Mouse (Mus musculus) layer of hippocampus, adult 9-10 months (tissue): ENCODE results near the gene Gm45837.

Experiments
- DNase-seq: peaks from one replicate; pipeline ENCODE4 v3.0.0; 2022; ENCODE audit warnings: low spot score

Gm45837 gene

DNA sequence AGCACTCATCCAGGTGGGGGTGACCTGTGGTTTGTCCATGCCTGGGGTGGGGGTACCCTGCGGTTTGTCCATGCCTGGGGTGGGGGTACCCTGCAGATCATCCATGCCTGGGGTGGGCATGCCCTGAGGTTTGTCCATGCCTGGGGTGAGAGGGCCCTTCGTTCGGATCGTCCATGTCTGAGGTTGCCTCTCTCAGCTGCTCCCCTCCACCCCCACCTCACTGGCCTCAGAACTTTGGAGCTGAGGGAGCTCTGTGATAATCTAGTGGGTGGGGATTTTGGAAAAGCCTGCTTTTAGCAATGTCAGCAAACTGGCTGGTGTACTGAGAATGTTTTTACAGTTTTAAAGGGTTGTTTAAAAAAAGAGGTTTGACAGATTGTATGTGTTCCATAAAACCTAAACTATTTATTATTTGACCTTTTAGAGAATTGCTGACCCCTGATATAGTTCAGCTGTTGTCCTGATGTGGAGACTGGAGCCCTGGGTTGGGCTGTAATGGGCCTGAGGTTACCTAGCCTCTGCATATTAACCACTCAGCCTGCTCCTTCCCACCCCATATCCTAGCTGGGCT is 18.7 kb upstream of the Gm45837 start:
- no peak for DNase-seq

DNA sequence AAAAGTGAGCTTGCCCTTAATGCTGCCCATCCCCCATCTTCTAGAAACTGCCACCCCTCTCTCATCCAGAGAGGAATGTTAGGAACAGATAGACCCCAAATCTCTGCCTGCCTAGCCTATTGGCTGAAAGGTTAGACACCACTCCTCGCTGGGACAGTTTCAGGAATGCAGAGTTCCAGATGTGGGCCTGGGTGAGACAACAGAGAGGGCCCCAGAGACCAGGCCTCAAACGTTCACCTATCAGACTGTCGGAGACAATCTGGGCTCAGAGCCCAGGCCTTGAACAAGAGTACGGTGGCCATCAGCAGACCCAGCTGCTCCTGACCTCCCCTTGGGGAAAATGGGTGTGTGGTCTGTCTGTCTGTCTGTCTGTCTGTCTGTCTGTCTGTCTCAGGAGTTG is 17.7 kb upstream of the Gm45837 start:
- no peak for DNase-seq

- no peak for DNase-seq
These were observed 16.8 kb upstream of the Gm45837 start for GRCm38 (mm10) chr7:101393694-101394504.

- no peak for DNase-seq
These were observed 16.1 kb upstream of the Gm45837 start for GRCm38 (mm10) chr7:101394569-101394968.

GRCm38 (mm10) chr7:101395471-101395870 is 15.2 kb upstream of the Gm45837 start:
- DNase-seq: no peak

DNA sequence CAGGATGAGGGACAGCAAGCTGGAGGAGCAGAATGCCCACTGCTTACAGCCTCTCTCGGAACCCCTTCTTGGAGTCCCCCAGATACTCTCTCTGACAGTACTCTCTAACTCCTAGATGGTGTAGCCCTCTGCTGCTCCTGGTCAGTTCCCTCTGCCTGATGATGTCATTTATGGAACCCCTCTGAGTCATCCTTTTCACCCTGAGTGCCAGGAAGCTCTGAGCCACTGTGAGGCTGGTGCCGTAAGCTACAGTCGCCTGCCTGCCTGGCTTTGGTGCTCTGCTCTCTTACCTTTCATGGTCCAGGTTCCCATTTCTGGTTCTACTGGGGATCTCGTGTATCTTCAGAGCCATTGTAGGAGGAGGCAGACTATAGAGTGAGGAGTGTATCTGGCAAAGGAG is 13.5 kb upstream of the Gm45837 start:
- DNase-seq: no peak

- DNase-seq: no peak
These were observed 9.2 kb upstream of the Gm45837 start for GRCm38 (mm10) chr7:101401510-101401909.

- DNase-seq: no peak
These were observed 6.9 kb upstream of the Gm45837 start for GRCm38 (mm10) chr7:101403831-101404230.

GRCm38 (mm10) chr7:101412796-101413195 is 2.1 kb downstream of the Gm45837 start:
- peak; percentile 90 for DNase-seq

GRCm38 (mm10) chr7:101414209-101414608 is 3.5 kb downstream of the Gm45837 start:
- no peak for DNase-seq

DNA sequence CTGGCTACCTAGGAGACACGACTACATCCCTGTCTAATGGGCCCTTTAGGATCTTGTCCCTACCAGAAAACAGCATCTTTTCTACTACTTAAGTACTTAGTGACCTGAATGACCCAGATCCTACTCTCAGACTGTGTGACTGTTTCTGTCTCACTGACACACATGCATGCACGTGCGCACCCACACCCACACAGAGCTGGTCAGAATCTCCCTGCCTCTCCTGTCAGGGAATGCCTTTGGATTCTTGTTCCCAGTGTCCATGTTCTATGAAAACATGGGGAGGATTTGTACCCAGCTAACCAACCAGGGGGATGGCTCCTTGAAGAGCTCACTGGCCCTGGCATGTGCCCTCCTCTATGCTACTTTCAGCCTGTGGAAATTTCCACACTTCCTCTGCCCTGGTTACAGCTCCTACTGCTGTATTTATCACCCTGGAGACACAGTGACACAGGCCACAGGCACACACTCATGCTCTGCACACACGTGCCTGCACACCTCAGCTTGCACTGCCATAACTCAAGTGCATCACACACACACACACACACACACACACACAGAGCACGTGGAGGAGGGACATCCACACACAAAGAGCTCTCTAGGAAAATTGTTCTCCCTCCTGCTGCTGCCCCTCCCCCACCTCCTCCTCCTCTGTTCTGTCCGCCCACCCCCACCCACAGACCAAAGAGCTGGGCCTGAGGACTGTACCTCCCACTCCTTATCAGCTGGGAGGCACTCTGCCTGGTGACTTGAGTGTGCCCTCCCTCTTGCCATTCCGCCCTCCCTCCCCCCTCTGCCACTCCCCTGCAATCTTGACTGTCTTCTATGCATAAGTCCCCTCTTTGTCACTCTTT is 4.2 kb downstream of the Gm45837 start:
- DNase-seq: no peak

DNA sequence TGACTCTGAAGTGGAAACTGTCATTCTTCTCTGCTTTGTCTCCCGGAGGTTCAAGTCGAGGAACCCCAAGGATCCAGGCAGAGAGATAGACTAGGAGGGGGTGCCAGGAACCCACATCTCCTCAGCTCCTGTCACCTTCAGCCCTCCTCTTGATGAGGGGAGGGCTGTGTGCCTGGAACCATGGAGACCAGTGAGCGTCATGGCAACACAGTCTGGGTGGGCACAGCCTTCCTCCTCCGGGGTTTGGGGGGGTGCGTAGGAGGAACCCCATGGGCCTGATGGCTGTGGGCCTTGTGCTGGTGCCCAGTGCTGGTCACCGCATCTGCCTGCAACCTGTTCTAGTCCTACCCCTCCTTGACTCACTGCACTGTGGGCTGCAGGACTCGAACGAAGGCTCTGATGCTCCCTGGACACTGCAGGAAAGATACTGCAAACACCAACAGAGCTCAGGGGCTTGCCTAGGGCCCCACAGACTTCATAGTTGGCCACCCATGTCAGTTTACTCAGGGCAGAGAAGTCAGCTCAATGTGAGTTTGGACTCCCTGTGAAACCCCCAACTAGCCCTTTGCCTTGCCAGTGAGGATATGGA is 4.9 kb downstream of the Gm45837 start:
- DNase-seq: no peak

DNA sequence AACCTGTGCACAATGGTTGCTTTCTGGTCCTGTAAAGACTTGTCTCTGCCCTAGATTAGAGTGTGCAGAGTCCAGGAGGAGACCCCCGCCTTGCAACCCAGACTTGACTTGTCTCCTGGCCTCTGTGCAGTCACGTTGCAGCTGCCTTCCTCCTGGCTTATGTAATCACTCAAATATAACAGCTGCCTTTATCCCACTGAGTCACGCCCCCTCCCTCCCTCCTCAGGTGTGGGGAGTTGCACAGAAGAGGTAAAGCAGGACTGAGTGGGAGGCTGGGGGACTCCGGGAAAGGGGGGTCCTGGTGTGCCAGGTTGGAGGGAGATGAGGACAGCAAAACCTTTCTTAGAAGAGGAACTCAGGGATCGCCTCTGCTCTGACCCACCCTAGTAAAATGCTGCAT is 5.7 kb downstream of the Gm45837 start:
- no peak for DNase-seq

DNA sequence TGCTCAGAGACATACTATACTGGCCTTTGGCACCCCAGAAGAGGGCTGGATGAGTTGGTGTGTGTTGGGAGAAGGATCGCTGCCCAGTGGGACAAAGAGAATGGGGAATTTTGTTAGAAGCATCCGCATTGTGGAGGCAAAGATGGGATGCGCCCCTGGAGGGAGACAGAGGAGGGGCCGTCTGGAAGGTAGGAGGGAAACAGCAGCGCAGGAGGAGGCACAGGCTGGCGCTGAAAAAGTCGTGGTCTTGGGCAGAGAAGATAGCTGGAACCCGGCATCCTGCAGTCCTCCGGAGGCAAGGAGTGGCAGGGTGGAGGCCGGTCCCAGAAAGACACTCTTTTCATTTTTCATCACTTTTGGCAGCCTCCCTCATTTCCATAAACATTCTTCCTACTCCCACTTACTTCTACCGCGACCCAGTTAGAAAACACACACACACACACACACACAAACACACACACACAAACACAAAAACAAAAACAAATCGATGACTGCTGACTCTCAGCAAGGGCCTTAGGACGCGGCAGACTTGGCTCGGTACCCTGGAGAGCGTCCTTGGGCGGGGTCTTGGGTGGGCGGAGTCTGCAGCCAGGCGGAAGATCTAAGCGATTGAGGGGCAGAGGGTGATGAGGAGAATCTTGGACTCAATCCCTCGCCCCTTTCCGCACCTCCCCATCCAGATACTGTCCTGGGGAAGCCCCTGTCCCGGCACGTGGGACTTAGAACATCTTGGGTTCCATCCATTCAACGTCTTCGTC is 8.5 kb downstream of the Gm45837 start:
- DNase-seq: no peak

DNA sequence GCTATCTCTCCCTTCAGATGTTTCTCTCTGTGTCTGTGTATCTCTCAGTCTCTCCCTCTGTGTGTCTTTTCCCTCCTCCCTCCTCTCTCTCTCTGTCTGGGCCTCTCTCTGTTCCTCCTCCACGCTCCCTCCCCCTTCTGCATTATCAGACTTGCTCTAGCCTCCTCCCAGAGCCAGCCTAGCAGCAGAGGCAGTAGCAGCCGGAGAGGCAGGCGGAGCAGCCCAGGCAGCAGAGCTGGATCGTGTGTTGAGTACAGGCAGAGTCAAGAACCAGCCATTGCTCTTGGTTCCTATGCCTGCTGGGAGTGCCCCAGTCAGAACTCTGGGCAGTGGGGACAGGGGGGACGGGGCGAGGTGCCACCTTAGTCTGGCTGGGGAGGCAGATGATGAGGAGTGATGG is 10.8 kb downstream of the Gm45837 start, which contains the start of gene Pde2a:
Pde2a (plus strand) TSS at position 163 of the 400 bp plus-strand sequence.
- no peak for DNase-seq

GRCm38 (mm10) chr7:101422069-101422468 is 11.4 kb downstream of the Gm45837 start:
- DNase-seq: no peak

- DNase-seq: no peak
These were observed 12.0 kb downstream of the Gm45837 start for GRCm38 (mm10) chr7:101422646-101423045.

GRCm38 (mm10) chr7:101423970-101424369 is 13.3 kb downstream of the Gm45837 start:
- no peak for DNase-seq

- no peak for DNase-seq
These were observed 16.0 kb downstream of the Gm45837 start for GRCm38 (mm10) chr7:101426692-101427091.

DNA sequence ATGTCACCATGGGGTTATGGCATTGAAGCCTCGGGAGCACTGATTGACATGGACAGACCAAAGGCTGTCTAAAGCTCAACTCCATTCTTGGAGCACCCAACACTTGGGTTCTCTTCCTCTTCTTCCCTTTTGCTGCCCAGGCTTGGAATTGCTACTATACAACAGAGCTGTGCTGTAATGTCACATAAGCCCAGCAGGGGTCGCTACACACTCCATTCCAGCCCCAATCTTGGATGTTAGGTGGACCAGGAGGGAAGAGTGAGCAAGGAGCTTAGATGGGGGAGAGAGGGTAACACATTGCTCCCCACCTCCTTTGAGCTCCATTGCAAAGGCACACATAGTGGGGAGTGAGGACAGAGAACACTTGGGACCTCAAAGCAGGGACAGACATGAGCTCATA is 17.1 kb downstream of the Gm45837 start:
- DNase-seq: no peak

- DNase-seq: no peak
These were observed 24.4 kb downstream of the Gm45837 start for GRCm38 (mm10) chr7:101435038-101435437.

DNA sequence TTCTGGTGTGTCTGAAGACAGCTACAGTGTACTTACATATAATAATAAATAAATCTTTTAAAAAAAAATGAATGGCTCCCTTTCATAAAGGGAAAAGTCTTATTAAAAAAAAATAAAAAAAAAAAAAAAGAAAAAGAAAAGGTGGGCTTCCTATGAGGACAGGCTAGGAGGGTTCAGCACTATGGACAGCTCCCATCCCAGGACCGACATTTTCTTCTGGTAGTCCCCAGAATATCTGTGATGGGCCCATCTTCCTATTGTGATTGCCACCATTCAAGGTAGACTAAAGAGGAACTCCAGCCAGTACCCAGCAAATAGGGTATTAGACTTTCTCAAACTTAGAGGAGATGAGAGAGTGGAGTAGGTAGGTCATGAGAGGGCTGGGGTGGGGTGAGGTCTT is 27.2 kb downstream of the Gm45837 start:
- no peak for DNase-seq
